Mouse (Mus musculus) lung, embryonic 16.5 days (tissue): ENCODE data around the gene Gm20683. TPM values are rescaled to one million over a fixed set of nuclear protein-coding genes. Genes with fewer than 3 reads are reported as not detected.
"Not testable (repeated sequence)": the region's sequence is repeated elsewhere in the genome, so short reads cannot be mapped to it uniquely, and the experiment has no call there.

ENCODE experiments used
- ATAC-seq: fragments of 200-750 bp; cut with Nextera tagmentation; 2 replicates; pipeline ENCODE4 v1.8.0; 2017; ENCODE audit warnings: low read depth, mild to moderate bottlenecking, moderate library complexity
- H3K27ac ChIP-seq: fragments of 300-500 bp; sonication (generic); 2 replicates; pipeline ENCODE4 v1.5.1; 2014; ENCODE audit warnings: mild to moderate bottlenecking, control low read depth, low read length
- H3K27me3 ChIP-seq: fragments of 300-500 bp; sonication (generic); 2 replicates; pipeline ENCODE4 v1.6.1; 2014; ENCODE audit warnings: low read depth, low read length, mixed read lengths; ENCODE audit not compliant: control insufficient read depth, insufficient read depth
- H3K36me3 ChIP-seq: fragments of 300-500 bp; sonication (generic); 2 replicates; pipeline ENCODE4 v1.6.1; 2014; ENCODE audit warnings: low read length; ENCODE audit not compliant: control insufficient read depth, insufficient read depth
- H3K4me1 ChIP-seq: fragments of 300-500 bp; sonication (generic); replicated peaks from 2 replicates; pipeline ENCODE4 v1.6.1; 2014; ENCODE audit warnings: low read length, mixed read lengths; ENCODE audit not compliant: control insufficient read depth, insufficient read depth
- H3K4me2 ChIP-seq: fragments of 300-500 bp; sonication (generic); 2 replicates; pipeline ENCODE4 v1.6.1; 2014; ENCODE audit warnings: low read depth, low read length, control low read depth
- H3K4me3 ChIP-seq: fragments of 300-500 bp; sonication (generic); 2 replicates; pipeline ENCODE4 v1.5.1; 2014; ENCODE audit warnings: mild to moderate bottlenecking, low read length, control low read depth
- H3K9ac ChIP-seq: fragments of 300-500 bp; sonication (generic); 2 replicates; pipeline ENCODE4 v1.6.1; 2014; ENCODE audit warnings: low read length, control low read depth
- H3K9me3 ChIP-seq: fragments of 300-500 bp; sonication (generic); 2 replicates; pipeline ENCODE4 v1.6.1; 2016; ENCODE audit warnings: low read length; ENCODE audit not compliant: control insufficient read depth
- WGBS: fragments of 180-500 bp; shearing (Covaris S2); extraction: QIAGEN DNeasy Blood & Tissue Kit; methylation state at CpG from one replicate; pipeline ENCODE4 v1.1.7; 2014; 5-methylcytosine and 5-hydroxymethylcytosine counted together
- polyA plus RNA-seq: library from polyadenylated mRNA; unstranded; fragments of >200 nt; fragmentation: Nextera tagmentation; extraction: Ambion mirVana; gene quantifications from 2 replicates; pipeline ENCODE4 v1.2.1, GENCODE M21; 2015

Gene Gm20683
- polyA plus RNA-seq, 1 experiment from 2014 or later, result 1.9 TPM

DNA sequence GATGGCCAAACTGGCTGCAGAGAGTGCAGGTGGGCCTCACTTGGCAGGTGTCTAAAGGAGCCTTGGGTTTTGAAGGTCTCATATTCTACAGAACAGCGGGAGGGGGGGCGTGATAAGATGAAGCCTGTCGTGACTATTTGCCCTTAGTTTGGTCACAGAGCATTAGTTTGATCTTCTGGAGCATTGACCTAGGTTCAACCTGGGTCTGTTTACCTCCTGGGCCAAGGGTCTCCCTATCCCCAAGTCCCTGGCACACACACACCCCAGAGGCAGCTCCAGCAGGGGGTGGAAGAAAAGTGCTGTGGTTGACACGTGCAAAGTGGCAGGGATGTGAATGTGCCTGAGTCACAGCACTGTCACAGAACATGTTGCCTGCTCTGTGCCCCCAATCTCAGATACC, 30.7 kb downstream of the Gm20683 start:
- Histone ChIP-seq H3K4me2 (no peak overlapping the region), H3K27me3 (peaks cover 33% of the 10 kb centered on the region), H3K27ac (no peak overlapping the region), H3K9ac (no peak overlapping the region), H3K9me3 (no peaks in the 10 kb centered on the region), H3K4me1 (peaks cover 3% of the 10 kb centered on the region; the same call in 1 of the 2 replicates), H3K4me3 (no peak overlapping the region), H3K36me3 (no peaks in the 10 kb centered on the region)
- WGBS, result 63% methylated on average over 4 of the region's 4 CpGs
- no peak for ATAC-seq

GRCm38 (mm10) chr17:25809606-25810340, 31.8 kb downstream of the Gm20683 start:
- H3K36me3 ChIP-seq, result no peaks in the 10 kb centered on the region
- ATAC-seq, result peak; percentile 5; the same call in 1 of the 2 replicates
- H3K27me3 ChIP-seq, result peaks cover 33% of the 10 kb centered on the region

GRCm38 (mm10) chr17:25808789-25809605, 32.6 kb downstream of the Gm20683 start, which contains the start of gene Fbxl16:
TSS of gene Fbxl16 (plus strand) at chr17:25809085.
- Histone ChIP-seq H3K4me3 (peak within 1 kb of the TSS; percentile 68), H3K4me1 (peaks cover 3% of the 10 kb centered on the region; the same call in 1 of the 2 replicates), H3K4me2 (peak within 1 kb of the TSS; percentile 96), H3K27ac (no peak within 1 kb of the TSS), H3K36me3 (no peaks in the 10 kb centered on the region), H3K27me3 (peaks cover 33% of the 10 kb centered on the region), H3K9me3 (no peaks in the 10 kb centered on the region), H3K9ac (peak within 1 kb of the TSS; percentile 62)
- peak; percentile 81 for ATAC-seq
- under 1% methylated on average over 75 of the region's 100 CpGs for WGBS

More at GRCm38 (mm10) chr17:25809606-25810340, 31.8 kb downstream of the Gm20683 start:
- Histone ChIP-seq H3K27ac (no peak overlapping the region), H3K9ac (peak overlapping the region; percentile 62), H3K4me3 (peak overlapping the region; percentile 68), H3K4me2 (peak overlapping the region; percentile 96), H3K4me1 (peaks cover 3% of the 10 kb centered on the region; the same call in 1 of the 2 replicates), H3K9me3 (no peaks in the 10 kb centered on the region)
- 5% methylated on average over 22 of the region's 25 CpGs for WGBS

DNA sequence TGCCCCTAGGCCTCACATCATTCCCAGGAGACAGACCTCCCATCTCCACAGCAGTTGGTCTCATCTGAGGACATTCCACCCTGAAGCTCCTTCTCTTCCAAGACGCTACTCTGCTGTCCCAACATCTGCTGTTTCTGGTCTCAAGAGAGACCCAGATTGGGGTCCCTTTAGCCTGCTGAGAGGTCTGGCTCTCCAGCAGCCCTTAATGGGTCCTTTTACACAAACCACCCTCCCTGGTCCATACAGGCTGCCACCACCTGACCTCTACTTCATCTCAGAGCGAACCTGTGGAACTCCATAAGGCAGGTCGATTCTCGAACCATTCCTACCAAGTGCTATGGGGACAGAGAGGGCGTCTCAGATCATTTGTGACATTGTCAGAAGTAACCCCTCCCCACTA, 33.5 kb downstream of the Gm20683 start:
- no peak overlapping the region for H3K4me2 ChIP-seq
- H3K27me3 ChIP-seq, result peaks cover 33% of the 10 kb centered on the region
- ATAC-seq, result no peak
- no peak overlapping the region for H3K27ac ChIP-seq
- H3K9me3 ChIP-seq, result no peaks in the 10 kb centered on the region
- peaks cover 3% of the 10 kb centered on the region; the same call in 1 of the 2 replicates for H3K4me1 ChIP-seq
- H3K36me3 ChIP-seq, result no peaks in the 10 kb centered on the region
- WGBS, result 32% methylated on average over 5 of the region's 5 CpGs
- H3K4me3 ChIP-seq, result no peak overlapping the region
- H3K9ac ChIP-seq, result no peak overlapping the region

- 46% methylated on average over 2 of the region's 2 CpGs for WGBS
- not testable (repeated sequence) for H3K36me3 ChIP-seq, H3K9ac ChIP-seq, H3K27ac ChIP-seq, H3K9me3 ChIP-seq, H3K4me1 ChIP-seq, ATAC-seq, H3K4me3 ChIP-seq, H3K4me2 ChIP-seq
- peaks cover 33% of the 10 kb centered on the region for H3K27me3 ChIP-seq
These were observed 34.1 kb downstream of the Gm20683 start for GRCm38 (mm10) chr17:25807452-25807851.

DNA sequence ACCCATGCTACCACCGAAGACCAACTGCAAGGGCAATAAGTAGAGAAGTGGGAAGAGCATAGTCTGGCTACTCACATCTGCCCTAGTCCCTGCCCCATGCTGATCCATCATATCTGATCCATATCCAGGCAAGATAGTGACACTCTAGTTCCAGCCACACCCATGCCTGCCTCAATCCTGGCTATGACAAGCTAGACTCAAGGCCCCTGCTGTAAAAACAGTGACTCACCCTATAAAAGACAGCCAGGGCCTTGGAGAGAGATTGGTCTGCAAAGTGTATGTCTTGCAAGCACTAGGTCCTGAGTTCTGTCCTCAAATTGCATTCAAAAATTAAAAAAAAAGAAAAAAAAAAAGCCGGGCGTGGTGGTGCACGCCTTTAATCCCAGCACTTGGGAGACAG, 35.1 kb downstream of the Gm20683 start:
- peaks cover 3% of the 10 kb centered on the region; the same call in 1 of the 2 replicates for H3K4me1 ChIP-seq
- H3K9me3 ChIP-seq, result no peaks in the 10 kb centered on the region
- peaks cover 33% of the 10 kb centered on the region for H3K27me3 ChIP-seq
- H3K36me3 ChIP-seq, result no peaks in the 10 kb centered on the region
- no peak for ATAC-seq
- WGBS, result 67% methylated on average over 4 of the region's 4 CpGs
- H3K27ac ChIP-seq, result no peak overlapping the region
- no peak overlapping the region for H3K4me2 ChIP-seq
- no peak overlapping the region for H3K9ac ChIP-seq
- H3K4me3 ChIP-seq, result no peak overlapping the region

DNA sequence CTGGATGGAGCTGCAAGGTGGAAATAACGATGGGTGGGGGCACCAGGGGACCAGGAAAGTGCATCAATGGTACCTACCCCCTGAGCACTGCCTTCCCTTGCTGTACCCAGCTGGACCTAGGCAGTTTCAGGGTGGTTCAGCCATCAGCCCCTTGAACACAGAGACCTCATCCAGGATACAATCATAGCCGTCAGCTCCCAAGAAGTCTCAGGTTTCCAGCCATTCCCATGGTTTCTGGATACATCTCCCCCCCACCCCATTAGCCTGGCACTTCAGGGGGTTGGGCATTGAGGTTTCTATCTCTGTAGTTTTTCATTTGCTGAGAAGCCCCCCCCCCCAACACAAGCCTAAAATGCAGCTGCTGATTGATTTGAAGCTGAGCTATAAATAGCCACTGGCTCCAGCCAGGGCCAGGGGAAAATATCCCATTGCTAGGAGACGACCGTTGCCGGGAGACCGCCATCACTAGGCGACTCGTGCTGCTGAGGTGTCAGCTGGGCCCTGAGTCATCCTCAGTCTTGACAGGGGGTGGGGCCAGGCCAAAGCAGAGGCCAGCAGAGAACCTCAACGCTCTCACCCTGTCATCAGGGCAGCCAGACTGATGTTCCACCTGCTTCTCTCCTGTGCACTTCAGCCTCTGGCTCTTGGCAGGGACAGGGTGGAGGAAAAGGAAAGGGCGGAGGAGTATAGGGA, 38.6 kb downstream of the Gm20683 start:
- Histone ChIP-seq H3K9me3 (no peaks in the 10 kb centered on the region), H3K36me3 (no peaks in the 10 kb centered on the region), H3K4me2 (no peak overlapping the region), H3K27ac (no peak overlapping the region), H3K4me1 (no peaks in the 10 kb centered on the region), H3K27me3 (peaks cover 1% of the 10 kb centered on the region; the same call in 1 of the 2 replicates), H3K9ac (no peak overlapping the region), H3K4me3 (no peak overlapping the region)
- WGBS, result 7% methylated on average over 10 of the region's 10 CpGs
- 0 out of 2 replicates have a peak, but pooled peaks have one; percentile 40 for ATAC-seq

DNA sequence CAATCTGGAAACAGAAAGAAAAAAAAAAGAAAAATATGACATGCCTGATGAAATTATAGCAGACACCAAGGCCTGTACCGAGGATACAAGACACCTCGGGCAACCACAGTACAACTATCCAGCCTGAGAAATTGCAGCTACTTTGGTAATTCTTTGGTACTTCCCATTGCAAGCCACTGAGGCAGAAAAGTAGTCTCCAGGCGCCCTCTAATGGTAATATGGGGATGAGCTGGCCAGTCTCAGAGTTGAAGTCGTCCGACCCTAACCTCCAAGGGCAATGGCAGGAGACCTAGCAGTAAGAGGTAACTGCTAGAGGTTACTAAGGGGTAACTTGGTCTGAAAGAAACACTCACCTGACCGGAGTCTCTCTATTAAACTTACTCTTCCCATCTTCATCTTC, 40.5 kb downstream of the Gm20683 start:
- Histone ChIP-seq H3K9ac (no peak overlapping the region), H3K27me3 (no peaks in the 10 kb centered on the region), H3K4me1 (peaks cover 9% of the 10 kb centered on the region), H3K9me3 (no peaks in the 10 kb centered on the region), H3K4me3 (no peak overlapping the region), H3K36me3 (no peaks in the 10 kb centered on the region), H3K27ac (no peak overlapping the region), H3K4me2 (no peak overlapping the region)
- 4% methylated on average over 6 of the region's 6 CpGs for WGBS
- ATAC-seq, result peak; percentile 32; the same call in 1 of the 2 replicates
